Mouse (Mus musculus): ENCODE measurements around the gene Rpl36. TPM values are rescaled to one million over a fixed set of nuclear protein-coding genes. Genes with fewer than 3 reads are reported as not detected.

The Rpl36 gene
- polyA plus RNA-seq, 1 experiment from 2014 or later, result 2,148 TPM

GRCm38 (mm10) chr17:56614391-56615135 lies 1.3 kb downstream of the Rpl36 start:
- no peaks in the 10 kb centered on the region for H3K9me3 ChIP-seq (ENCODE audit: control insufficient read depth, low read length)
- H3K4me2 ChIP-seq (replicated peaks; ENCODE audit: low read depth, low read length), result peak overlapping the region; percentile 86
- no peaks in the 10 kb centered on the region for H3K27me3 ChIP-seq (ENCODE audit: control insufficient read depth, insufficient read depth, low read length)
- H3K36me3 ChIP-seq (ENCODE audit: control insufficient read depth, insufficient read depth, low read length), result peaks cover 55% of the 10 kb centered on the region
- no peak overlapping the region for H3K27ac ChIP-seq (ENCODE audit: low read depth, low read length)
- ATAC-seq (ENCODE audit: low FRiP score, low TSS enrichment), result no peak
- H3K9ac ChIP-seq (ENCODE audit: low read depth, low read length), result peak overlapping the region; percentile 87
- peak overlapping the region; percentile 78 for H3K4me3 ChIP-seq (ENCODE audit: low read length)
- peaks cover 12% of the 10 kb centered on the region for H3K4me1 ChIP-seq (ENCODE audit: control insufficient read depth, insufficient read depth, low read length)
- 22% methylated on average over 14 of the region's 14 CpGs for WGBS

DNA sequence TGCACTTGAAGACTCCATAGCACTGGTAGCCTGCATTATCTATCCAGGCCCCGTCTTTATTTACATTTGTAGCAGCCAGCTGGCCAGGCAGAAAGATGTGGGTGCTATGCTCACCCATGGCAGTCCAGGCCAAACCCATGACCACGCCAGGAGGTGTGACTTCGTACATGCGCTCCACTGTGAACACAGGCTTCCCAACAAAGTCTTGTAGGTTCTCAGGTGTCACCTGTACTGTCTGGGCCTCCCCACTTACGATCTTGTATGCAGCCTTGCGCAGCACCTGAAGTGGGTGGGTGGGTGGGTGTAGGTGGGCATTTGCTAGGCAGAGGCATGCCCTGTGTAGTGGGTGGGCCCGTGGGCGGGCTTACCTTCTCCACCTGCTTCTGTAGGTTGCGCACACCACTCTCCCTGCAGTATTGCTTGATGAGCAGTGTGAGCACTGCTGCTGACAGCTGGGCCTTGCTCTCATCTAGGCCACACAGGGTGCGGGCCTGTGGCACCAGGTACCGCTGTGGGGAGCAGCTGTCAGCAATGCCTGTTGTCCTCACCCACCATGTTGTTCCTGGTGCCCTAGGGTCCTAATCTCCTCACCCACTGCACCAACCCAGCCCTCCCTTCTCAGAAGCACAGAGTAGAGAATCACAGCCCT lies 2.0 kb downstream of the Rpl36 start:
- no peak overlapping the region for H3K4me3 ChIP-seq (ENCODE audit: low read length)
- ATAC-seq (ENCODE audit: low FRiP score, low TSS enrichment), result no peak
- peaks cover 12% of the 10 kb centered on the region for H3K4me1 ChIP-seq (ENCODE audit: control insufficient read depth, insufficient read depth, low read length)
- no peak overlapping the region; the same call in 1 of the 2 replicates for H3K9ac ChIP-seq (ENCODE audit: low read depth, low read length)
- H3K9me3 ChIP-seq (ENCODE audit: control insufficient read depth, low read length), result no peaks in the 10 kb centered on the region
- H3K27ac ChIP-seq (ENCODE audit: low read depth, low read length), result no peak overlapping the region
- 87% methylated on average over 11 of the region's 11 CpGs for WGBS
- H3K4me2 ChIP-seq (replicated peaks; ENCODE audit: low read depth, low read length), result peak overlapping the region; percentile 86
- no peaks in the 10 kb centered on the region for H3K27me3 ChIP-seq (ENCODE audit: control insufficient read depth, insufficient read depth, low read length)
- peaks cover 62% of the 10 kb centered on the region for H3K36me3 ChIP-seq (ENCODE audit: control insufficient read depth, insufficient read depth, low read length)

- Histone ChIP-seq H3K4me1 (ENCODE audit: control insufficient read depth, insufficient read depth, low read length) (peaks cover 12% of the 10 kb centered on the region), H3K27ac (ENCODE audit: low read depth, low read length) (no peak overlapping the region), H3K4me3 (ENCODE audit: low read length) (no peak overlapping the region), H3K9me3 (ENCODE audit: control insufficient read depth, low read length) (no peaks in the 10 kb centered on the region), H3K36me3 (ENCODE audit: control insufficient read depth, insufficient read depth, low read length) (peaks cover 67% of the 10 kb centered on the region), H3K27me3 (ENCODE audit: control insufficient read depth, insufficient read depth, low read length) (no peaks in the 10 kb centered on the region), H3K9ac (ENCODE audit: low read depth, low read length) (no peak overlapping the region), H3K4me2 (replicated peaks; ENCODE audit: low read depth, low read length) (no peak overlapping the region)
- WGBS, result 92% methylated on average over 4 of the region's 4 CpGs
- ATAC-seq (ENCODE audit: low FRiP score, low TSS enrichment), result no peak
These were observed 2.6 kb downstream of the Rpl36 start for GRCm38 (mm10) chr17:56615792-56616191.

DNA sequence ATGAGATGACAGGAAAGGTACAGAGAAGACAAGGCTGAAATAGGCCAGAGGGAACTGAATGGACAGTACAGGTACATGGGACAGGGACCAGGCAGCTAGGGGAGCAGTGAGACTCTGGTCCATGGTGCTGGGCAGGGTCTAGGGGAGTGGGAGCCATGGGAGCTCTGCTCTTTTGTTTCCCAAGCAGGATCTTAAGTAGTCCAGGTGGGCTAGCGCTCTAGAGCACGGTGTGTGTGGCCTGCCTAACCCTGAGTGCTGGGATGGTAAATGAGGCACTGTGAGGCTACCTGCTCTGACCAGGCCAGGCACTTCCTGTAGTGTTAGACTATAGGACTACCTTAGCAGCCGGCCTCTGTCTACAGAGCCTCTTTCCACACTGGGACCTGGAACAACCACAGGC lies 3.5 kb downstream of the Rpl36 start:
- no peak for ATAC-seq (ENCODE audit: low FRiP score, low TSS enrichment)
- 88% methylated on average over 3 of the region's 3 CpGs for WGBS
- Histone ChIP-seq H3K27ac (ENCODE audit: low read depth, low read length) (no peak overlapping the region), H3K4me2 (replicated peaks; ENCODE audit: low read depth, low read length) (no peak overlapping the region), H3K4me1 (ENCODE audit: control insufficient read depth, insufficient read depth, low read length) (peaks cover 12% of the 10 kb centered on the region), H3K27me3 (ENCODE audit: control insufficient read depth, insufficient read depth, low read length) (no peaks in the 10 kb centered on the region), H3K36me3 (ENCODE audit: control insufficient read depth, insufficient read depth, low read length) (peaks cover 75% of the 10 kb centered on the region), H3K9ac (ENCODE audit: low read depth, low read length) (no peak overlapping the region), H3K9me3 (ENCODE audit: control insufficient read depth, low read length) (no peaks in the 10 kb centered on the region), H3K4me3 (ENCODE audit: low read length) (no peak overlapping the region)

- 71% methylated on average over 8 of the region's 8 CpGs for WGBS
- peaks cover 84% of the 10 kb centered on the region for H3K36me3 ChIP-seq (ENCODE audit: control insufficient read depth, insufficient read depth, low read length)
- H3K4me1 ChIP-seq (ENCODE audit: control insufficient read depth, insufficient read depth, low read length), result peaks cover 12% of the 10 kb centered on the region
- H3K4me3 ChIP-seq (ENCODE audit: low read length), result no peak overlapping the region
- no peaks in the 10 kb centered on the region for H3K27me3 ChIP-seq (ENCODE audit: control insufficient read depth, insufficient read depth, low read length)
- no peak overlapping the region for H3K27ac ChIP-seq (ENCODE audit: low read depth, low read length)
- ATAC-seq (ENCODE audit: low FRiP score, low TSS enrichment), result no peak
- H3K4me2 ChIP-seq (replicated peaks; ENCODE audit: low read depth, low read length), result no peak overlapping the region
- H3K9me3 ChIP-seq (ENCODE audit: control insufficient read depth, low read length), result no peaks in the 10 kb centered on the region
- H3K9ac ChIP-seq (ENCODE audit: low read depth, low read length), result no peak overlapping the region
These were observed 4.4 kb downstream of the Rpl36 start for GRCm38 (mm10) chr17:56617628-56618027.

GRCm38 (mm10) chr17:56625495-56625894 lies 12.3 kb downstream of the Rpl36 start:
- no peaks in the 10 kb centered on the region for H3K27me3 ChIP-seq (ENCODE audit: control insufficient read depth, insufficient read depth, low read length)
- peak overlapping the region; percentile 79 for H3K4me3 ChIP-seq (ENCODE audit: low read length)
- peaks cover 36% of the 10 kb centered on the region for H3K36me3 ChIP-seq (ENCODE audit: control insufficient read depth, insufficient read depth, low read length)
- H3K4me1 ChIP-seq (ENCODE audit: control insufficient read depth, insufficient read depth, low read length), result peaks cover 11% of the 10 kb centered on the region
- no peak for ATAC-seq (ENCODE audit: low FRiP score, low TSS enrichment)
- H3K9me3 ChIP-seq (ENCODE audit: control insufficient read depth, low read length), result no peaks in the 10 kb centered on the region
- H3K9ac ChIP-seq (ENCODE audit: low read depth, low read length), result no peak overlapping the region
- WGBS, result 87% methylated on average over 3 of the region's 3 CpGs
- H3K27ac ChIP-seq (ENCODE audit: low read depth, low read length), result no peak overlapping the region
- peak overlapping the region; percentile 66 for H3K4me2 ChIP-seq (replicated peaks; ENCODE audit: low read depth, low read length)

- Histone ChIP-seq H3K4me3 (ENCODE audit: low read length) (peak overlapping the region; percentile 79), H3K27ac (ENCODE audit: low read depth, low read length) (0 out of 2 replicates have a peak overlapping the region, but pooled peaks have one; percentile 2), H3K36me3 (ENCODE audit: control insufficient read depth, insufficient read depth, low read length) (peaks cover 29% of the 10 kb centered on the region), H3K9ac (ENCODE audit: low read depth, low read length) (peak overlapping the region; percentile 82), H3K4me2 (replicated peaks; ENCODE audit: low read depth, low read length) (peak overlapping the region; percentile 66), H3K9me3 (ENCODE audit: control insufficient read depth, low read length) (no peaks in the 10 kb centered on the region), H3K4me1 (ENCODE audit: control insufficient read depth, insufficient read depth, low read length) (peaks cover 11% of the 10 kb centered on the region), H3K27me3 (ENCODE audit: control insufficient read depth, insufficient read depth, low read length) (no peaks in the 10 kb centered on the region)
- ATAC-seq (ENCODE audit: low FRiP score, low TSS enrichment), result no peak
- WGBS, result under 1% methylated on average over 27 of the region's 32 CpGs
These were observed 13.0 kb downstream of the Rpl36 start for GRCm38 (mm10) chr17:56626260-56626659.

GRCm38 (mm10) chr17:56626754-56627470 lies 13.7 kb downstream of the Rpl36 start, which contains the start of gene Lonp1:
Lonp1 (minus strand) TSS chr17:56626887.
- Histone ChIP-seq H3K9me3 (ENCODE audit: control insufficient read depth, low read length) (no peaks in the 10 kb centered on the region), H3K27ac (ENCODE audit: low read depth, low read length) (peak within 1 kb of the TSS; percentile 75; the same call in 1 of the 2 replicates), H3K27me3 (ENCODE audit: control insufficient read depth, insufficient read depth, low read length) (no peaks in the 10 kb centered on the region), H3K36me3 (ENCODE audit: control insufficient read depth, insufficient read depth, low read length) (peaks cover 23% of the 10 kb centered on the region), H3K4me2 (replicated peaks; ENCODE audit: low read depth, low read length) (peak within 1 kb of the TSS; percentile 66), H3K4me3 (ENCODE audit: low read length) (peak within 1 kb of the TSS; percentile 79), H3K9ac (ENCODE audit: low read depth, low read length) (peak within 1 kb of the TSS; percentile 82), H3K4me1 (ENCODE audit: control insufficient read depth, insufficient read depth, low read length) (peaks cover 11% of the 10 kb centered on the region)
- peak; percentile 93 for ATAC-seq (ENCODE audit: low FRiP score, low TSS enrichment)
- WGBS, result under 1% methylated on average over 51 of the region's 51 CpGs

All from kidney, embryonic 14.5 days (tissue).